Mouse (Mus musculus): ENCODE data around the gene Rab4b. TPM values are rescaled to one million over a fixed set of nuclear protein-coding genes. Genes with fewer than 3 reads are reported as not detected.

The Rab4b gene
- polyA plus RNA-seq, 1 experiment, result 46.6 TPM

DNA sequence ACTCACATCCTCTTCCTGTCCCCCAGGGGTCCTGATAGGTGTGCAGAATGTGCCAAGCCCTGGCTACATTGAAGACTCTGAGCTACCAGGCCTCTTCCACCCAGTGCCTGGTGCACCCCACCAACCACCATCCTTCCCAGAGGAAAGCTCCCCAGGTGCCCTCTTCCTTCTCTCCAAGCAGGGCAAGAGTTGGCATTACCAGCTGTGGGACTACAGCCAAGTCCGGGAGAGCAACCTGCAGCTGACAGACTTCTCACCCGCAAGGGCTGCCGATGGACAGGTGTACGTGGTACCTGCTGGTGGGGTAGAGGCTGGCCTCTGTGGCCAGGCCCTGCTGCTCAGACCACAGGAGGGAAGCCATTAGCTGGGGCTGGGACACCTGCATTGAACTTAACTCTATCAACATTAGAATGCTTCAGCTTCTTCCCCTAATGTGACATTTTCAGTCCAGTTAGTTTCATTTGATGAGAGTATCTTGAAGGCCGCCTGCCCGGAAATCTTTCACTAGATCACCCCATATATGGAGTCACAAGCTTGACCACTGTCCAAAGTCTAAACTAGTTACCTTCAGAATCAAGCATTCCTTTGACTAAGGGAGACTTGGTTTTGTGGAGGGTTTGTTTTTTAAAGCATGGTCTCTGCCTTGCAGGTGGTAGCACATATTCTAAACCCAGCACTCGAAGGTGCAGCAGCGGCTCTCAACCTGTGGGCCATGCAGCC is 25.2 kb upstream of the Rab4b start:
- no peak overlapping the region for H3ac ChIP-seq (ENCODE audit: control insufficient read depth, insufficient read length, low read depth)
- TF ChIP-seq FOSL1 (IDR thresholded peaks at IDR 0.05; ENCODE audit: insufficient read depth, low read length, poor library complexity, severe bottlenecking) (no peak), MYOD1 (IDR thresholded peaks at IDR 0.05; ENCODE audit: control insufficient read depth, insufficient read length, low read depth) (no peak), MYOG (IDR thresholded peaks at IDR 0.05; ENCODE audit: control insufficient read depth, extremely low read depth, insufficient read length) (no peak), MAX (IDR thresholded peaks at IDR 0.05) (no peak), CEBPB (IDR thresholded peaks at IDR 0.05; ENCODE audit: low read depth) (no peak), USF1 (IDR thresholded peaks at IDR 0.05; ENCODE audit: low read depth) (no peak), CTCF (IDR thresholded peaks at IDR 0.05; ENCODE audit: control insufficient read depth, insufficient read depth, insufficient read length) (no peak)
- H3K36me3 ChIP-seq (ENCODE audit: control insufficient read depth, insufficient read depth), result peaks cover 6% of the 10 kb centered on the region
- no peaks in the 10 kb centered on the region for H3K79me2 ChIP-seq (ENCODE audit: control insufficient read depth, insufficient read depth)
- no peaks in the 10 kb centered on the region for H3K79me3 ChIP-seq (ENCODE audit: low read depth)
- no peaks in the 10 kb centered on the region for H3K27me3 ChIP-seq (ENCODE audit: control insufficient read depth, insufficient read depth, insufficient read length)
- H3K4me3 ChIP-seq (ENCODE audit: insufficient read depth, poor library complexity, severe bottlenecking), result no peak overlapping the region

DNA sequence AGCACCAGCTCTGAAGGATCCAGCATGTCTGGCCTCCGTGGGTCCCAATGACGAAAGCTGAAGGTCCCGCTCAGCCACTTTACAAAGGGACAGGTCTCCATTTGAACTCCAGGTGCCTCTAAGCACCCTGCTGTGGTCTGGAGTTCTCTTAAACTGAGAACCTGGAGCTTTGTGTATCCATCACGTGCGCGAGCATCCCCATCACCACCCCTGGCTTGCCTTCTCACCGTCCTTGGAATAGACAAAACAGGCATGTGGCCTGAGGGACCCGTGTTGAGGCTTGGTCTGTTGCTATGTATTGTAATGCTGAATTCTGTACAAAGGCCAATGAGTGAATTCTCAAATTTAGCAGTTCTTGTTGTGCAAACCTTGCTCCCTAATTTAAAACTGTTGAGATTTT is 20.1 kb upstream of the Rab4b start:
- H3ac ChIP-seq (ENCODE audit: control insufficient read depth, insufficient read length, low read depth), result no peak overlapping the region
- no peak for TF ChIP-seq MYOG (IDR thresholded peaks at IDR 0.05; ENCODE audit: control insufficient read depth, extremely low read depth, insufficient read length)
- TF ChIP-seq MYOD1 (IDR thresholded peaks at IDR 0.05; ENCODE audit: control insufficient read depth, insufficient read length, low read depth), result no peak
- no peak for TF ChIP-seq CTCF (IDR thresholded peaks at IDR 0.05; ENCODE audit: control insufficient read depth, insufficient read depth, insufficient read length)
- no peak for TF ChIP-seq USF1 (IDR thresholded peaks at IDR 0.05; ENCODE audit: low read depth)
- TF ChIP-seq MAX (IDR thresholded peaks at IDR 0.05), result no peak
- TF ChIP-seq CEBPB (IDR thresholded peaks at IDR 0.05; ENCODE audit: low read depth), result no peak
- no peak for TF ChIP-seq FOSL1 (IDR thresholded peaks at IDR 0.05; ENCODE audit: insufficient read depth, low read length, poor library complexity, severe bottlenecking)
- H3K79me2 ChIP-seq (ENCODE audit: control insufficient read depth, insufficient read depth), result peaks cover 21% of the 10 kb centered on the region
- no peaks in the 10 kb centered on the region for H3K27me3 ChIP-seq (ENCODE audit: control insufficient read depth, insufficient read depth, insufficient read length)
- peaks cover 17% of the 10 kb centered on the region for H3K79me3 ChIP-seq (ENCODE audit: low read depth)
- H3K4me3 ChIP-seq (ENCODE audit: insufficient read depth, poor library complexity, severe bottlenecking), result no peak overlapping the region
- peaks cover 15% of the 10 kb centered on the region for H3K36me3 ChIP-seq (ENCODE audit: control insufficient read depth, insufficient read depth)

DNA sequence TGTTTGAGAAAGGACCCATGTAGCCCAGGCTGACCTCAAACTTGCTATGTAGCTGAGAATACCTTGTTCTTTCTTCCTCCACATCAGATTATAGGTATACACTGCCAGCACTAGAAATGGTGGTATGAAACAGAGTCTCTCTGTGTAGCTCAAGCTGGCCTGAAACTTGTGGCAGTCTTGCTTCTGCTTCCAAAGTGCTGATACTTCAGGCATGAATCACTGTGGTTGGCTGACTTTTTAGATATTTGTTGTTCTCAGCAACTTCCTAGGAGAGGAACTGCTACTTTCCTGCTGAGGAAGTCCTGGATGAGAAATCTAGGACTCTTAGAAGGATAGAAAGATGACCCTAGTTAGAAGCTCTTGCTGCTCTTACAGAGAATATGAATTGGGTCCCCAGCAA is 19.7 kb upstream of the Rab4b start:
- Histone ChIP-seq H3K79me3 (ENCODE audit: low read depth) (peaks cover 22% of the 10 kb centered on the region), H3K36me3 (ENCODE audit: control insufficient read depth, insufficient read depth) (peaks cover 18% of the 10 kb centered on the region), H3K27me3 (ENCODE audit: control insufficient read depth, insufficient read depth, insufficient read length) (no peaks in the 10 kb centered on the region), H3ac (ENCODE audit: control insufficient read depth, insufficient read length, low read depth) (no peak overlapping the region), H3K4me3 (ENCODE audit: insufficient read depth, poor library complexity, severe bottlenecking) (no peak overlapping the region), H3K79me2 (ENCODE audit: control insufficient read depth, insufficient read depth) (peaks cover 26% of the 10 kb centered on the region)
- TF ChIP-seq FOSL1 (IDR thresholded peaks at IDR 0.05; ENCODE audit: insufficient read depth, low read length, poor library complexity, severe bottlenecking) (no peak), MAX (IDR thresholded peaks at IDR 0.05) (no peak), MYOD1 (IDR thresholded peaks at IDR 0.05; ENCODE audit: control insufficient read depth, insufficient read length, low read depth) (no peak), CTCF (IDR thresholded peaks at IDR 0.05; ENCODE audit: control insufficient read depth, insufficient read depth, insufficient read length) (no peak), CEBPB (IDR thresholded peaks at IDR 0.05; ENCODE audit: low read depth) (no peak), MYOG (IDR thresholded peaks at IDR 0.05; ENCODE audit: control insufficient read depth, extremely low read depth, insufficient read length) (no peak), USF1 (IDR thresholded peaks at IDR 0.05; ENCODE audit: low read depth) (no peak)

DNA sequence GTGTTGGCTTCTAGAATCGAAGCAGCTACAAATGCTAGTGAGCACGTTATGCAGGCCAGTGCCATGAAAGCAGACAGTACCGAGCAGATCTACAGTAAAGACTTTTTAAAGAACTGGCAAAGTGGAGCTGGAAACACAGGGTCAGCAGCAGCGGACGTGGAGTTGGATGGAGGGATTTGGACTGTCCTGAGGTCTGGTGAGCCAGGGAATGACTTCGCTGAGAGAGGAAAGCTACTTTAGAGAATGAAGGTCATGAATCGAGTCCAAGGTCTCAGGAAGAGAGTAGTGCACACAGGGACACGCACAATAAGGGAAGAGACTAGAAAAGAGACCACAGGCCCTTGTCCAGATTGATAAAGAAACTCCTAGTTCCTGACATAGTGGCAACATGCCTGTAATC is 18.9 kb upstream of the Rab4b start:
- peaks cover 18% of the 10 kb centered on the region for H3K36me3 ChIP-seq (ENCODE audit: control insufficient read depth, insufficient read depth)

DNA sequence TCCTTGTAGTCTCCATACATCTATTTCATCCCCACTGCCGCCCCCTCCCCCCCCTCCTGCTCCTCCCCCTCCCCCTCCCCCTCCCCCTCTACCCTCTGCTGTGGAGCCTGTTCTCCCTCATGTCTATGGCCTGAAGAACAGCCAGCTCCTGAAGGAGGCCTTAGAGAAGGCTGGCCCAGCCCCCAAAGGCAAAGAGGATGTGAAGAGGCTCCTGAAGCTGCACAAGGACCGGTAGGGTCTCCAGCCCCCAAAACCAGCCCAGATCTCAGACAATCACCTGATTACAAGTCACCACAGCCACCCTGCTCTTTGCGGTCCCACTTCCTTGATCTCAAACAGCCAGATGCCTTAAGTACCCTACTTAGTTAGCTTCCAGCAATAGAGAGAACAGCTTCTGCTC is 18.4 kb upstream of the Rab4b start:
- H3ac ChIP-seq (ENCODE audit: control insufficient read depth, insufficient read length, low read depth), result no peak overlapping the region
- peaks cover 23% of the 10 kb centered on the region for H3K36me3 ChIP-seq (ENCODE audit: control insufficient read depth, insufficient read depth)
- peaks cover 33% of the 10 kb centered on the region for H3K79me3 ChIP-seq (ENCODE audit: low read depth)
- H3K27me3 ChIP-seq (ENCODE audit: control insufficient read depth, insufficient read depth, insufficient read length), result no peaks in the 10 kb centered on the region
- no peak for TF ChIP-seq USF1 (IDR thresholded peaks at IDR 0.05; ENCODE audit: low read depth)
- no peak for TF ChIP-seq MYOD1 (IDR thresholded peaks at IDR 0.05; ENCODE audit: control insufficient read depth, insufficient read length, low read depth)
- no peak for TF ChIP-seq MAX (IDR thresholded peaks at IDR 0.05)
- TF ChIP-seq CTCF (IDR thresholded peaks at IDR 0.05; ENCODE audit: control insufficient read depth, insufficient read depth, insufficient read length), result no peak
- TF ChIP-seq CEBPB (IDR thresholded peaks at IDR 0.05; ENCODE audit: low read depth), result no peak
- no peak for TF ChIP-seq FOSL1 (IDR thresholded peaks at IDR 0.05; ENCODE audit: insufficient read depth, low read length, poor library complexity, severe bottlenecking)
- no peak for TF ChIP-seq MYOG (IDR thresholded peaks at IDR 0.05; ENCODE audit: control insufficient read depth, extremely low read depth, insufficient read length)
- H3K79me2 ChIP-seq (ENCODE audit: control insufficient read depth, insufficient read depth), result peaks cover 38% of the 10 kb centered on the region
- no peak overlapping the region for H3K4me3 ChIP-seq (ENCODE audit: insufficient read depth, poor library complexity, severe bottlenecking)

More for the DNA sequence above, 18.9 kb upstream of the Rab4b start:
- Histone ChIP-seq H3K4me3 (ENCODE audit: insufficient read depth, poor library complexity, severe bottlenecking) (no peak overlapping the region), H3K27me3 (ENCODE audit: control insufficient read depth, insufficient read depth, insufficient read length) (no peaks in the 10 kb centered on the region), H3K79me3 (ENCODE audit: low read depth) (peaks cover 28% of the 10 kb centered on the region), H3K79me2 (ENCODE audit: control insufficient read depth, insufficient read depth) (peaks cover 33% of the 10 kb centered on the region), H3ac (ENCODE audit: control insufficient read depth, insufficient read length, low read depth) (no peak overlapping the region)
- TF ChIP-seq MYOD1 (IDR thresholded peaks at IDR 0.05; ENCODE audit: control insufficient read depth, insufficient read length, low read depth) (no peak), FOSL1 (IDR thresholded peaks at IDR 0.05; ENCODE audit: insufficient read depth, low read length, poor library complexity, severe bottlenecking) (no peak), CEBPB (IDR thresholded peaks at IDR 0.05; ENCODE audit: low read depth) (no peak), MAX (IDR thresholded peaks at IDR 0.05) (no peak), MYOG (IDR thresholded peaks at IDR 0.05; ENCODE audit: control insufficient read depth, extremely low read depth, insufficient read length) (no peak), USF1 (IDR thresholded peaks at IDR 0.05; ENCODE audit: low read depth) (no peak), CTCF (IDR thresholded peaks at IDR 0.05; ENCODE audit: control insufficient read depth, insufficient read depth, insufficient read length) (no peak)
